Mouse (Mus musculus) gonadal fat pad, adult 2 months (tissue): ENCODE measurements around the gene Olfr33. TPM values are rescaled to one million over a fixed set of nuclear protein-coding genes. Genes with fewer than 3 reads are reported as not detected.

Source experiments
- DNase-seq: peaks from one replicate; pipeline ENCODE4 v3.0.0-alpha.2; 2012; ENCODE audit warnings: low read depth
- polyA plus RNA-seq: library from polyadenylated mRNA; depleted of rRNA; stranded (reverse); fragments of >200 nt; gene quantifications from 2 replicates; pipeline ENCODE4 v1.2.3, GENCODE M21; 2012; rRNA removed

Olfr33 gene
- polyA plus RNA-seq = not detected in 2 replicates

- no peak for DNase-seq
These were observed at the start of gene Olfr33 for GRCm38 (mm10) chr7:102718970-102719369. Olfr33 (minus strand) TSS chr7:102719070.

GRCm38 (mm10) chr7:102759266-102759665 is 40.4 kb upstream of the Olfr33 start, which contains the start of the genes Olfr560 and Olfr78:
Olfr560 (minus strand) TSS chr7:102759366.
Olfr78 (minus strand) TSS chr7:102759471.
- no peak for DNase-seq

GRCm38 (mm10) chr7:102752086-102752485 is 33.2 kb upstream of the Olfr33 start:
- no peak for DNase-seq

- DNase-seq = no peak
These were observed 18.8 kb upstream of the Olfr33 start for GRCm38 (mm10) chr7:102737705-102738104.

GRCm38 (mm10) chr7:102733793-102734192 is 14.9 kb upstream of the Olfr33 start:
- DNase-seq = no peak

GRCm38 (mm10) chr7:102727391-102727790 is 8.5 kb upstream of the Olfr33 start, which contains the start of gene Olfr559:
Olfr559 (minus strand) TSS chr7:102727491.
- no peak for DNase-seq

- DNase-seq = no peak
These were observed 17.0 kb downstream of the Olfr33 start, which contains the start of gene Olfr558 for GRCm38 (mm10) chr7:102701915-102702314. Olfr558 (plus strand) TSS chr7:102702215.

GRCm38 (mm10) chr7:102698461-102698860 is 20.4 kb downstream of the Olfr33 start:
- no peak for DNase-seq

GRCm38 (mm10) chr7:102695358-102696125 is 23.3 kb downstream of the Olfr33 start, which contains the start of gene Olfr557:
Olfr557 (plus strand) TSS chr7:102695910.
- no peak for DNase-seq

- peak; percentile 63 for DNase-seq
These were observed 31.8 kb downstream of the Olfr33 start, which contains the start of gene Trim68 for GRCm38 (mm10) chr7:102686944-102687501. Trim68 (minus strand) TSS chr7:102687327.

GRCm38 (mm10) chr7:102681916-102682315 is 37.0 kb downstream of the Olfr33 start:
- no peak for DNase-seq

- no peak for DNase-seq
These were observed 42.6 kb downstream of the Olfr33 start for GRCm38 (mm10) chr7:102676225-102676624.

- no peak for DNase-seq
These were observed 53.5 kb downstream of the Olfr33 start for GRCm38 (mm10) chr7:102665378-102665777.

GRCm38 (mm10) chr7:102664599-102664998 is 54.3 kb downstream of the Olfr33 start, which contains the start of gene Olfr556:
Olfr556 (plus strand) TSS chr7:102664899.
- no peak for DNase-seq

Other genes with a start within 250 kb of the Olfr33 start
- 1.5 and 2.4 TPM in 2 replicates for gene Olfr543, start 237.4 kb downstream of the Olfr33 start, polyA plus RNA-seq
- not detected in 2 replicates for gene Olfr544, start 230.8 kb downstream of the Olfr33 start, polyA plus RNA-seq
- not detected in 2 replicates for gene Olfr545, start 219.5 kb downstream of the Olfr33 start, polyA plus RNA-seq
- not detected in 2 replicates for gene Olfr547, start 184.3 kb downstream of the Olfr33 start, polyA plus RNA-seq
- gene Olfr548-ps1, start 178.2 kb downstream of the Olfr33 start, polyA plus RNA-seq = not detected in 2 replicates
- gene Olfr549, start 169.2 kb downstream of the Olfr33 start, polyA plus RNA-seq = not detected in 2 replicates
- gene Trim21, start 153.6 kb downstream of the Olfr33 start, polyA plus RNA-seq = 5.4 and 6.4 TPM in 2 replicates
- gene Olfr550, start 147.6 kb downstream of the Olfr33 start, polyA plus RNA-seq = 0.20 and 0.45 TPM in 2 replicates
- not detected in 2 replicates for gene Olfr551, start 127.2 kb downstream of the Olfr33 start, polyA plus RNA-seq
- not detected in 2 replicates for gene Olfr552, start 121.3 kb downstream of the Olfr33 start, polyA plus RNA-seq
- gene Olfr553, start 100.9 kb downstream of the Olfr33 start, polyA plus RNA-seq = not detected in 2 replicates
- gene Olfr554, start 80.6 kb downstream of the Olfr33 start, polyA plus RNA-seq = not detected in 2 replicates
- not detected in 2 replicates for gene Olfr555, start 60.2 kb downstream of the Olfr33 start, polyA plus RNA-seq
- gene Olfr556, start 54.2 kb downstream of the Olfr33 start, polyA plus RNA-seq = not detected in 2 replicates
- 37.4 and 42.2 TPM in 2 replicates for gene Trim68, start 31.7 kb downstream of the Olfr33 start, polyA plus RNA-seq
- gene Olfr557, start 23.2 kb downstream of the Olfr33 start, polyA plus RNA-seq = not detected in 2 replicates
- 2.6 and 3.6 TPM in 2 replicates for gene Olfr558, start 16.9 kb downstream of the Olfr33 start, polyA plus RNA-seq
- not detected in 2 replicates for gene Olfr559, start 8.4 kb upstream of the Olfr33 start, polyA plus RNA-seq
- gene Olfr560, start 40.3 kb upstream of the Olfr33 start, polyA plus RNA-seq = 0.14 TPM in 1 of 2 replicates, not detected in the other
- gene Olfr78, start 40.4 kb upstream of the Olfr33 start, polyA plus RNA-seq = 3.7 and 4.9 TPM in 2 replicates
- gene Olfr561, start 52.2 kb upstream of the Olfr33 start, polyA plus RNA-seq = 0.09 TPM in 1 of 2 replicates, not detected in the other
- gene Olfr564, start 84.4 kb upstream of the Olfr33 start, polyA plus RNA-seq = not detected in 2 replicates
- not detected in 2 replicates for gene Olfr566, start 139.7 kb upstream of the Olfr33 start, polyA plus RNA-seq
- not detected in 2 replicates for gene Olfr568, start 158.1 kb upstream of the Olfr33 start, polyA plus RNA-seq
- gene Olfr569, start 171.8 kb upstream of the Olfr33 start, polyA plus RNA-seq = not detected in 2 replicates
- gene Olfr570, start 175.5 kb upstream of the Olfr33 start, polyA plus RNA-seq = not detected in 2 replicates
- not detected in 2 replicates for gene Olfr571, start 198.5 kb upstream of the Olfr33 start, polyA plus RNA-seq
- not detected in 2 replicates for gene Olfr572, start 205.3 kb upstream of the Olfr33 start, polyA plus RNA-seq
- not detected in 2 replicates for gene Olfr573-ps1, start 223.5 kb upstream of the Olfr33 start, polyA plus RNA-seq
- not detected in 2 replicates for gene Olfr574, start 229.4 kb upstream of the Olfr33 start, polyA plus RNA-seq
- gene Olfr575, start 239.7 kb upstream of the Olfr33 start, polyA plus RNA-seq = not detected in 2 replicates
- gene Olfr576, start 243.6 kb upstream of the Olfr33 start, polyA plus RNA-seq = not detected in 2 replicates